Mouse (Mus musculus) lung, postnatal 0 days (tissue): ENCODE results near the gene Zfp428. TPM values are rescaled to one million over a fixed set of nuclear protein-coding genes. Genes with fewer than 3 reads are reported as not detected.

Experiments used
- ATAC-seq: fragments of 200-750 bp; cut with Nextera tagmentation; 2 replicates; pipeline ENCODE4 v1.8.0; 2017; ENCODE audit warnings: moderate library complexity
- DNase-seq: peaks from one replicate; pipeline ENCODE4 v3.0.0-alpha.2; 2016; ENCODE audit warnings: low spot score
- H3K27ac ChIP-seq: fragments of 300-500 bp; sonication (generic); 2 replicates; pipeline ENCODE4 v1.5.1; 2014; ENCODE audit warnings: antibody characterized with exemption, mild to moderate bottlenecking, low read length, mixed read lengths
- H3K27me3 ChIP-seq: fragments of 300-500 bp; sonication (generic); replicated peaks from 2 replicates; pipeline ENCODE4 v1.6.1; 2014; ENCODE audit warnings: low read length, mixed read lengths; ENCODE audit not compliant: insufficient read depth
- H3K36me3 ChIP-seq: fragments of 300-500 bp; sonication (generic); 2 replicates; pipeline ENCODE4 v1.6.1; 2014; ENCODE audit warnings: low read length, mixed read lengths; ENCODE audit not compliant: insufficient read depth
- H3K4me1 ChIP-seq: fragments of 300-500 bp; sonication (generic); 2 replicates; pipeline ENCODE4 v1.6.1; 2014; ENCODE audit warnings: antibody characterized with exemption, low read depth, low read length, mixed read lengths; ENCODE audit not compliant: insufficient read depth
- H3K4me2 ChIP-seq: fragments of 300-500 bp; sonication (generic); replicated peaks from 2 replicates; pipeline ENCODE4 v1.6.1; 2014; ENCODE audit warnings: low read depth, mild to moderate bottlenecking, low read length, moderate library complexity, mixed read lengths
- H3K4me3 ChIP-seq: fragments of 300-500 bp; sonication (generic); 2 replicates; pipeline ENCODE4 v1.5.1; 2014; ENCODE audit warnings: low read depth, low read length
- H3K9ac ChIP-seq: fragments of 300-500 bp; sonication (generic); replicated peaks from 2 replicates; pipeline ENCODE4 v1.6.1; 2014; ENCODE audit warnings: low read depth, mild to moderate bottlenecking
- H3K9me3 ChIP-seq: fragments of 300-500 bp; sonication (generic); 2 replicates; pipeline ENCODE4 v1.6.1; 2016; ENCODE audit warnings: low read length, mixed read lengths
- CTCF ChIP-seq: IDR thresholded peaks from 2 replicates; pipeline ENCODE4 v1.5.1; 2016; ENCODE audit warnings: antibody characterized with exemption, mild to moderate bottlenecking
- EP300 ChIP-seq: IDR thresholded peaks from 2 replicates; pipeline ENCODE4 v1.6.1; 2016; ENCODE audit warnings: antibody characterized with exemption, mild to moderate bottlenecking, control low read depth
- WGBS: fragments of 180-500 bp; shearing (Covaris S2); extraction: QIAGEN DNeasy Blood & Tissue Kit; methylation state at CpG from one replicate; pipeline ENCODE4 v1.1.7; 2014; 5-methylcytosine and 5-hydroxymethylcytosine counted together
- polyA plus RNA-seq: library from polyadenylated mRNA; unstranded; fragments of >200 nt; fragmentation: Nextera tagmentation; extraction: Ambion mirVana; gene quantifications from 2 replicates; pipeline ENCODE4 v1.2.1, GENCODE M21; 2015

Gene Zfp428
- polyA plus RNA-seq, 1 experiment from 2014 or later, result 17.0 TPM

DNA sequence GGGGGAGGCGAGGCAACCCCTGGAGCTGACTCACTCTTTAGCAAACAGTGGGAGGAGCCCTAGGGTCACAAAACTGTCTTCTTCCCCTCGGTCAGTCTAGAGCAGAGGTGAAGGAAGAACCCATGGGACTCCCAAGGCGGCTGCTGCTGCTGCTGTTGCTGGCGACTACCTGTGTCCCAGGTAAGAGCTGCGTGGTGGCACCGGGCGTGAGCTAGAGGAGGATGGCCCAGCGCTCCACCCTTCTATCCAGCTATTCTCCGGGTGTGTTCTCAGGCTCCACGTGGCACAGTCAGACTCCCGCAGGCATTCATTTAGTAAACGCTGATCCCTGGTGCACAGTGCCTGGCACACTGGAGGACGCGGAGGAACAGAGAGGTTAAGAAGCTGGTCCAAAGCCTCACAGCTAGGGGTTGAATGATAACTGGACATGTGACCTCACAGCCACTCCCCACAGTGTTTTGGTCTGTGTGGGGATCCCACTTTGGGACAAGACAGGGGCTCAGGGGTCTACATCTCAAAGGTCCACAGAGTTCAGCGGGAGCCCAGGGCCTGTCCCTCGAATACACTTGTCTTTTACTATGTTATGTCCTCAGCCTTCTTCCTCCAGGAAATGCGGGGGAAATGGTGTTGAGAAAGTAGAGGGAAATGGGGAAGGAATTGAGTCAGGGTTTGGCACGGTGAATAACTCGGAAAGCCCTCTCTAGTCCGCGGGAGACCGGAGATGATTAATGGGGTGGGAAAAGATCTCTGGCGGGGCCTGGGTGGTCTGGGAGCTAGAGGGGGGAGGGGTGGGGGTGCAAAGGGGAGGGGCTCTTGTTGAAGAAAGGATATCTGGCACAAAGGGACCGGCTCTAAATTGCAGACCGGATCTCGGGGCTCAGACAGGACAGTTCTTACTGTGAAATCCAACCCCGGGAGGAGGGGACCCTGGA, 44.2 kb upstream of the Zfp428 start, which contains the start of gene Plaur:
Gene Plaur, plus strand, starts transcription at position 97 of the 932 bp plus-strand sequence.
- Histone ChIP-seq H3K36me3 (no peaks in the 10 kb centered on the region), H3K4me3 (peak within 1 kb of the TSS; percentile 47), H3K27me3 (no peaks in the 10 kb centered on the region), H3K9ac (peak within 1 kb of the TSS; percentile 65), H3K9me3 (no peaks in the 10 kb centered on the region), H3K4me2 (peak within 1 kb of the TSS; percentile 53), H3K27ac (peak within 1 kb of the TSS; percentile 94), H3K4me1 (peaks cover 7% of the 10 kb centered on the region)
- 1% methylated on average over 27 of the region's 27 CpGs for WGBS
- DNase-seq (peak; percentile 87), ATAC-seq (peak; percentile 68)
- TF ChIP-seq EP300 (peak; percentile 78), CTCF (no peak)

DNA sequence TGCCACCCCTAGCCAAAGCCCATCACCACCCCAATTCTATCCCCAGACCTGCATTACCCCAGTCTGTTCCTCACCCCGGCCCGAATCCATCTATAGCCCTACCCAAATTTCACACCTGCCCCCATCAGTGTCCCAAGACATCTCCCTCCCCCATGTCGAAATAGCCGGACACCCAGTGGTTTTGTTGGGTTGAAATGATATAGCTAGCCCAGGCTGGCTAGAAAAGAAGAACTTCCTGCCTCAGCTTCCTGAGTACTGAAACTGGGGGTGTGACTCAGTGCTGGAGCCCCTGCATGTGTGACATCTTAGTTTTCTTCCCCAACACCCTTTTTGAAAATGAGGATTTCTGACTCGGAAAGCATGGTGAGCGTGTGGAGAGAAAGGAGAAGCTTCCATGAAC, 40.0 kb upstream of the Zfp428 start:
- WGBS, result 90% methylated on average over 6 of the region's 6 CpGs
- DNase-seq, result no peak
- no peak for ATAC-seq
- H3K4me2 ChIP-seq, result no peak overlapping the region
- no peak overlapping the region for H3K9ac ChIP-seq
- H3K36me3 ChIP-seq, result no peaks in the 10 kb centered on the region
- H3K4me1 ChIP-seq, result peaks cover 5% of the 10 kb centered on the region
- H3K27me3 ChIP-seq, result no peaks in the 10 kb centered on the region
- H3K4me3 ChIP-seq, result no peak overlapping the region
- TF ChIP-seq CTCF, result no peak
- no peak for TF ChIP-seq EP300
- no peaks in the 10 kb centered on the region for H3K9me3 ChIP-seq
- H3K27ac ChIP-seq, result no peak overlapping the region

DNA sequence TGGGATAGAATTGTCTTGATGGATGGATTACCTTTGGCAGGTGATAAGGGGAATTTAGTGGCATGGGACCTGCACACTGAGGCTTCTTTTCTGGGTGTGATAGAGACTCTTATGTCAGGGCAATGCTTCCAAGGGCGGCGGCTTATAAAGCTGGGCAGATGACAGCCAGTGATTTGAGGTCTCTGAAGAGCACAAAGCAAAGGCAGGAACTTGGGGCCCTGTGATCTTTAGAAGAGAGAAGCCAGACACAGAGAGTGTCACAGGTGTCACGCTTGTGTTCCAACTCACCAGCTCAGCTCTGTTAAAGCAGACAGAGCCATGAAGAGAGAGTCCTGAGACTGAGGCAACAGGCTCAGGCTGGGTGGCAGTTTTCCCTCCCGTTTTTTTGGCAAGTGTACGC, 38.9 kb upstream of the Zfp428 start:
- Histone ChIP-seq H3K9ac (no peak overlapping the region), H3K4me3 (no peak overlapping the region), H3K27me3 (no peaks in the 10 kb centered on the region), H3K4me1 (no peaks in the 10 kb centered on the region), H3K9me3 (no peaks in the 10 kb centered on the region), H3K4me2 (no peak overlapping the region), H3K36me3 (peaks cover 6% of the 10 kb centered on the region; the same call in 1 of the 2 replicates), H3K27ac (no peak overlapping the region)
- DNase-seq (no peak), ATAC-seq (no peak)
- 80% methylated on average over 5 of the region's 5 CpGs for WGBS
- no peak for TF ChIP-seq CTCF
- no peak for TF ChIP-seq EP300

DNA sequence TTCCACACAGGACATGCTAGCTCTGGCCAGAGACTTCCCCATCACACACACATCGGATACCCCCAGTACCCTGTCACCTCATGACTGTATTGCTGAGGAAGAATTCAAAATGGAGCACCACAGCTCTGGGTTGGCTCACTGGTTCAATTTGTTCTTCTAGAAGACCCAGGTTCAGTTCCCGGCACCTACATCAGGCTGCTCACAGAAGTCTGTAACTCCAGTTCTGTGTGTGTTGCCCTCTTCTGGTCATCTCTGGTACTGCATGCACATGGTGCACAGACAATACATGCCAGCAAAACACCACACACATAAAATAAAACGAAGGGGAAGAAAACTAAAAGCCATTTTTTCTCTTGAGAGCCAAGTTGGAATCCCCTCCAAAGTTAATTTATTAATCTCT, 37.7 kb upstream of the Zfp428 start:
- no peak for DNase-seq
- no peak overlapping the region for H3K4me3 ChIP-seq

DNA sequence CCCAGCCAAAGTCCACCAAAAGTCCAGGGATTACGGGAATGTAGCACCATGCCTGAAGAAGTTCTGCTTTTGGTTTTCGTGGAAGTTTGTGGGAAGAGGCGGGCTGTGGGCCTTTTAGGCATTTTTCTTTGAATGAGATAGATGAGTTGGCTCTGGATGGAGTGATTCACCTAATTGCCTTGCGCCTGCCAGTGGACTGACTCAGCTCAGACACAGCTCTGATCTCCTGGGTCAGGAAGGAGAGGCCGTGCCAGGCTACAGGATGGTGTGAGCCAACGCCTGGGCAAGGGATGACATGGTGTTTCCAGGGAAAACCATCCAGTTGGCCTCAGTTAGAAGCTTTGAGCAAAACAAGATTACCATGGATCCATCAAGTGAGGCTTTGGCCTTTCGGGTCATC, 36.5 kb upstream of the Zfp428 start:
- 88% methylated on average over 7 of the region's 7 CpGs for WGBS
- peaks cover 9% of the 10 kb centered on the region; the same call in 1 of the 2 replicates for H3K36me3 ChIP-seq
- no peak overlapping the region for H3K4me3 ChIP-seq
- 0 out of 2 replicates have a peak, but pooled peaks have one; percentile 31 for ATAC-seq
- DNase-seq, result peak; percentile 50
- H3K27me3 ChIP-seq, result no peaks in the 10 kb centered on the region
- H3K4me1 ChIP-seq, result no peaks in the 10 kb centered on the region
- H3K4me2 ChIP-seq, result no peak overlapping the region
- TF ChIP-seq CTCF (no peak), EP300 (no peak)
- H3K27ac ChIP-seq, result no peak overlapping the region
- H3K9ac ChIP-seq, result no peak overlapping the region
- no peaks in the 10 kb centered on the region for H3K9me3 ChIP-seq

More for the DNA sequence above, 37.7 kb upstream of the Zfp428 start:
- TF ChIP-seq EP300, result no peak
- peak; percentile 69 for TF ChIP-seq CTCF
- Histone ChIP-seq H3K4me2 (no peak overlapping the region), H3K4me1 (no peaks in the 10 kb centered on the region), H3K36me3 (peaks cover 9% of the 10 kb centered on the region; the same call in 1 of the 2 replicates), H3K27me3 (no peaks in the 10 kb centered on the region), H3K9me3 (no peaks in the 10 kb centered on the region), H3K27ac (no peak overlapping the region), H3K9ac (no peak overlapping the region)
- WGBS, result 90% methylated on average over 3 of the region's 3 CpGs
- ATAC-seq, result no peak

DNA sequence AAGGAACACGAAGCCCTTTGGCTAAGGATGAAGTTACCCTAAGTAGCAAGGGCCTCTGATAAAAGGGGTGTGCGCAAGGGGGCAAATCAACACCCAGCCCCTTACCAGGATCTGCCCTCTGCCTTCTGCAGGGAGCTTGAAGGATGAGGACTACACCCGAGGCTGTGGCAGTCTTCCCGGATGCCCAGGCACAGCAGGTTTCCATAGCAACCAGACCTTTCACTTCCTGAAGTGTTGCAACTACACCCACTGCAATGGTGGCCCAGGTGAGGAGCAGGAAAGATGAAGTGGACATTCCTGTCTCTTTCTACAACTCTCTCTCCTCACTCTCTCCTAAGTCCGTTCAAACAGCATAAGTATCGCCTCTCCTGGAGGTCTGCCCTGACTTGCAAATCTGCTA, 34.4 kb upstream of the Zfp428 start:
- Histone ChIP-seq H3K27ac (no peak overlapping the region), H3K9me3 (no peaks in the 10 kb centered on the region), H3K4me3 (no peak overlapping the region), H3K27me3 (no peaks in the 10 kb centered on the region), H3K9ac (no peak overlapping the region), H3K36me3 (peaks cover 9% of the 10 kb centered on the region; the same call in 1 of the 2 replicates), H3K4me2 (no peak overlapping the region), H3K4me1 (no peaks in the 10 kb centered on the region)
- ATAC-seq (no peak), DNase-seq (no peak)
- TF ChIP-seq CTCF, result no peak
- no peak for TF ChIP-seq EP300
- 66% methylated on average over 6 of the region's 6 CpGs for WGBS
